Mouse (Mus musculus) kidney, adult 11 months (tissue): ENCODE measurements around the gene Endov.

Source experiments
- DNase-seq: peaks from one replicate; pipeline ENCODE4 v3.0.0; 2022

The Endov gene

DNA sequence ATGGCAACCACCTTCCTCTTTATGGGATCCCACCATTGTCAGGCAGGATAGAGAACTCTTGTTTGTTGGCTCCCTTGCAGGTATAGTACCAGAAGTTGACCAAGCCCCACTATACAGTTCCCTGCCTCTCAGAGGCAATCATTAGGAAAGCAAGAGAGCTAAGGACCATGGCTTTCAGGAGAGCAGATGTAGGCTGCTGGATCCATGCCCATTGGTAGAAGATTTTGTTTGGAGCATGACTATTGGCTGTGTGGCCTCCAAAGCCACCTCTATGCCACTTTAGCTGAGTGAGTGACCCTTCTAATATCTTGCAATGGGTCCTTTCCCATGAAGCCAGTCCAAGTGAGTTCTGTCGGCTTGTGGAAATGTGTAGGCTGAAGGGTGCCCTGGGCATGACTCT lies 28.2 kb downstream of the Endov start:
- DNase-seq = no peak

- DNase-seq = no peak
Observed at GRCm38 (mm10) chr11:119520005-119520712, 29.0 kb downstream of the Endov start.

- DNase-seq = no peak
Observed at GRCm38 (mm10) chr11:119520713-119521063, 29.5 kb downstream of the Endov start.

DNA sequence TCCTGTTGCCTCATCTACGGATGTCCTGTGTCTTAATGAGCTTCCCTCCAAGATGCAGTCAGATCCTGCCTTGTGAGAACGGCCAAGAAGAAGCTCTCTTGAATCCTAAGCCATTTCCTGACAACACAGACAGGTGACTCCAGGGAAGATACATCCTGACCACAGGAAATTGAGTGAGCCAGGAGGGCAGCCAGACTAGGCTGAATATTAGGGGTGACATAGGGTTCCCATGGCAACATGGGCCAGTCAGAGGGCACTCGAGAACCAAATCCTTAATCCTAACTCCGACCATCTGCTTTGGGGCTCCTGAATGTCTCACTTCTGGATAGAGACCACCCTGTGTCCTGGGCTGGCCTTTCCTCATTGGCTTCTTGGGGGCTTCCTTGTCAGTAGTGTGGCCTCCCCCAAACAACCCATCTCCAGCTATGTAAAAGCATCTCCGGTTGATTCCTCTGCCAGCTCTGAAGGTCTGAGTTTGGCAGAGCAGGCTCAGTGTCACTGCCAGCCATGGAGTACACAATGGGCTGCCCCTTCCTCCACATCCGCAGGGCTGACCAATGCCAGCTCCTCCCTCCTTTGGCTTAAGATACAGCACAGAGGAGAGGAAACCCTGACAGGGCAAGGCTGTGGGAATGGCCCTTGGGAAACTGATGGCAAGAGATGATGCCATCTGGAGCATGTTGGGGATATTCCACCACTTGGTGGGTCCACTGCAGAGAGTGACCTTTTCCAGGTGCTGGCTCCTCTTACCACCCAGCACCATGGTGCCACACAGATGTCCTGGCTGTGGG lies 31.0 kb downstream of the Endov start:
- DNase-seq = no peak

- DNase-seq = no peak
Observed at GRCm38 (mm10) chr11:119522779-119523178, 31.6 kb downstream of the Endov start.

DNA sequence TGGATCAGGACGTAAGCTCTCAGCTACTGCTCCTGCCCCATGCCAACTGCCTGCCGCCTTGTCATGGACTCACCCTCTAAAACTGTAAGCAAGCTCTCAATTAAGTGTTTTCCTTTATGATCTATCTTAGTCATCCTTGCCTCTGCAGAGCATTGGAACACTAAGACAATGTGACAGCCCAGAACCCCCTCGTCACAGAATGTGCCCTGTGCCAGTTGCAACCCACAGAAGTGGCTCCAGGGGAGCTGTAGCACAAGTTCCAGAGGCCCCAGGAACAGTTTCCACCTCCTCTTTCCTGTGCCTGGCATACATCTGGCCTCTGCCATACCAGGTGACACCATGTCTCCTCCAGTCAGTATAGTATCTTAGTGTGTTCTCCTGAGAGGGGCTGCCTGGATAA lies 32.2 kb downstream of the Endov start:
- DNase-seq = no peak

- DNase-seq = peak; percentile 84
Observed at GRCm38 (mm10) chr11:119524545-119524949, 33.4 kb downstream of the Endov start.

GRCm38 (mm10) chr11:119526068-119526966 lies 35.2 kb downstream of the Endov start:
- DNase-seq = no peak

GRCm38 (mm10) chr11:119528930-119529329 lies 37.8 kb downstream of the Endov start:
- no peak for DNase-seq

DNA sequence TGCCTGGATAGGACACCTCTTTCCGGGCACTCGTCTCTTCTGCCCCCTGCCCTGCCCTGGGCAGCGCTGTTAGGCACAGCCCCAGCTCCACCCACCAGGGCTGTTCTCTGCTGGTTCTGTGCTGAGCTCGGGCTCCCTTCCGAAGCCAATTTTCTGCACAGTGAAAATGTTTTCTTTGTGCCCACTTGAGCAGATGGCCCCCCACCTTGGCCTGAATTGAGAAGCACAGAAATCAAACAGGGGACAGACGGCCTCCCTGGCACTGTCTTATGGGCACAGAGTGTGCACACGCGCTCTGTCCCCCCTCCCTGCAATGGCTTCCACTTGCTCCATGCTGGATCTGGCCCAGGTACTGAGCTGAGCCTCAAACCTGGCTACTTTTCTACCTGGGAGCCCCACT lies 41.3 kb downstream of the Endov start:
- DNase-seq = no peak

GRCm38 (mm10) chr11:119533745-119534144 lies 42.6 kb downstream of the Endov start:
- no peak for DNase-seq

GRCm38 (mm10) chr11:119539944-119540343 lies 48.8 kb downstream of the Endov start:
- no peak for DNase-seq

- no peak for DNase-seq
Observed at GRCm38 (mm10) chr11:119540560-119540959, 49.4 kb downstream of the Endov start.

GRCm38 (mm10) chr11:119541082-119541481 lies 49.9 kb downstream of the Endov start:
- no peak for DNase-seq

- DNase-seq = no peak
Observed at GRCm38 (mm10) chr11:119542371-119542770, 51.2 kb downstream of the Endov start.

DNA sequence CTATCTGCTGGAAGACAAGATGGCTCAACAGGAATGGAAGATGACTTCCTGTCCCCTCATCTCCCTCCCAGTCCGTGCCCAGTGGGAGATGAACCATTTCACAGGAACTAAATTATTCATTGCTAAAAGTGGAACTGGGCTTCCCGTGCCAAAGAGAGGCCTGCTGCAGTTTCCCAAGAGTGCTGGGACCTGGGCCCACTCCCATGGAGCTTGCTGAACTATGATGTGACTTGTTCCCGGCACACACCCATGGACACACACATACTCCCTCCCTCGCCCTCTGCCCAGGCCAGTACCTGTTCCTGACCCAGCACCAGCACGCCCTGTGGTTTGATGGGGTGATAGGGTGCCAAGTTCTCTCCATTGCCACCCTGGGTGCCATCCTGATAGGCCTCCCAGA lies 51.7 kb downstream of the Endov start:
- no peak for DNase-seq

DNA sequence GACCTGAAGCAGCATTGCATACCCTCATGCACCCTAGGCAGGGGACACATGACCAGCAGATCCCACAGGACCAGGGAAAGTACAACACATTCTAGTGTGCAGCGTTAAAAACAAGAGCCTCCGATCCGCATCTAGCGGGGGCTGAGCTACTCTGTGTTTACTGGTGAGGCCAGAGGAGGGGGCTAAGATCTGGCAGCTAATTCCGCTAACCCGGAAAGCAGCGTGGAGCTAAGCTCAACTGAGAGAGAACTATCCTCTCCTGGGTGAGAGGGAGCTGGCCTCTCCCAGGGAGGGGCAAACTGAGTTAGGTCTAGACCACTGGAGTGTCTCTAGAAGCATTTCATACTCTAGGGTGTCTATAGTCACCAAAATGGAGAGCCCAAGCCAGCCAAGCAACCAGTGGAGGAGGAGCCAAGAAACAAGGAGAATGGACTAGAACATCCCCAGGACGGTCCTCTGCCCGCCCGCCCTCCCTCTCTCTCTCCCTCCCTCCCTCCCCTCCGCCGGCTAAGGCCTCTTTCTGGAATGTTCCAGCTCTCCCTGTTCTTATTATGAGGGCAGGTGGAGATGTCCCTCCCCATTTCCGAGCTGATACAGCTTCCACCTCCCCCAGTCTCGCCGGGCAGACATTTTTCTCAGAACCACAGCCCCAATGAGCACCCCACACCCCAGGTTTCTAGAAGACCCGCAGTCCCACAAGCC lies 52.8 kb downstream of the Endov start:
- DNase-seq = no peak

DNA sequence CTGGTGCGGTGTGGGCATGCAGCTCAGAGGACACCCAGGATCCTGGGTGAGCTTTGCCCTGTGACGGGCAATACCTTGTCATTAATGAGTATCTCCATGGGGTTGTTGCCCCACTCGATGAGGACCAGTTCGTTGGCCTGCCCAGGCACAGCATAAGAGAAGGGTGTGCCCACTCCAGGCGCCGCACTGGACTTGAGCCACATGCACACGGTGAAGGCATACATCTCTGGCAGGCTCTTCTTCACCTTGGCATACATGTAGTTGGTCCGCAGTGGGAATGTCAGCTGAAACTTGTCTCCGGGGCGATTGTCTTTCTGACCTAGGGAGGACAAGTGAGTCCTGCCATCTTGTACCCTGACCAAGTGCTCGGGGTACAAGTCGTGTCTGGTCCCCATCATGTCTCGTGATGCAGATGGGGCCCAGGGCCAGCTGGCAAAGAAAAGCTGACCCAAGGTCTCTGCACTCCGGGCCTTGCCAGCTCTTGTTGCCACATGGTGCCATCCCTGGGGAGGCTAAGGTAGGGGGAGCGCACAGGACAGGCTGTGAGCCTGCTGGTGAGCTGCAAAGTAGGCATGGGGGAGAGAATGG lies 53.5 kb downstream of the Endov start:
- DNase-seq = no peak

DNA sequence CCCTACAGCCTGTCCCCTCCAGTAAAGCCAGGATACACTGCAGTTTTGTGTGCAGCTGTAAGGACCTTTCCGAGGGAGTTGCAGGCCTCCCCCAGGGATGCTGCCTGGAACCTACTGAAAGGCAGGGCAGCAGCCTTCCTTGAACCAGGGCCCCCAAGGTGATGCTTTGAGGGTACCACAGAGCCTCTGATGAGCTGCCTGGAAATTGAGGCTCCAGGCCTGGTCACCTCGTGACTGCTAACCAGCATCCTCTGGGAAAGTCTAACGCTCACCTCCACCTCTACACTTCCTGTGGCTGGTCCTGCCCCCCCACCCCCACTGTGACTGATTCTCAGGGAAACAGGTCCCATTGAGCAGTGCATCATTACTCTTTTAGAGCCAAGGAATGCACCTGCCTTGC lies 54.1 kb downstream of the Endov start:
- DNase-seq = no peak

DNA sequence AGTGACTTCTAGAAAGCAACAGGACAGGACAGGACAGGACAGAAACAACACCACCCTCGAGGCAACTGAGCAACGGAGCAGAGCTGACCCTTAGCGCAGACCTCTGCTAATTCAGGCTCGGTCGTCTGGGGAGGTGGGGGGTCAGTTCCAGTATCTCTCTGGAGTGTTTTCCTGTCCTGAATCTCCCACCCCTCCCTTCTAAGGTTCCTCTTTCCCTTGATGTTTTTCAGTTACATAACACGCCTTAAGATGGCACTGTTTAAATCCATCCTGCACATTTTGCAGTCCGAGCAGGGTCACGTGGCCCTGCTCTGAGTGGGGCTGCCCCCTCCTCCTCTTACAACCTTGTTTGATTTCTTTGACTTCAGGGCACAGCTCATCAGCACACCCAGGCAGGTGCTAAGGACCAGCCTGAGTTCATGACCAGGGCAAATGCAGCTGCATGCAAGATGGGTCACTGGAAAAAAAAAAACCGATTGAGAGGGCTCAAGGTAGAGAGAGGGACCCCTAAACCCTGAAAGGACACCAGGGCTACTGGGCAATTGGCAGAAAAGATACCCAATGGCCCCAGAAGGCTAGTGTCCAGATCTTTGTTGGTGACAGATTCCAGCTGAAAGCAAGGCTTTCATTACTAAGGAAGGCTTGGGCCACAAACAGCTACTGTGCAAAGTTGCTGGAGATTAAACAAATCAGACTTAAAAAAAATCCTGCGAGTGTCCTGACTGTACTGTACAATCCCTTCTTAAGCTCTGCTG lies 54.8 kb downstream of the Endov start:
- no peak for DNase-seq

- DNase-seq = no peak
Observed at GRCm38 (mm10) chr11:119546496-119547182, 55.5 kb downstream of the Endov start.
